Mouse (Mus musculus) hindbrain, postnatal 0 days (tissue): ENCODE data around the gene Hk1. TPM values are rescaled to one million over a fixed set of nuclear protein-coding genes. Genes with fewer than 3 reads are reported as not detected.
A peak's percentile ranks its signal among the peaks of the same experiment; 100 is the strongest.

Experiments used
- ATAC-seq: fragments of 200-750 bp; cut with Nextera tagmentation; 2 replicates; pipeline ENCODE4 v1.8.0; 2017; ENCODE audit warnings: mild to moderate bottlenecking, moderate TSS enrichment, moderate library complexity
- DNase-seq: peaks from one replicate; pipeline ENCODE4 v3.0.0-alpha.2; 2015; ENCODE audit warnings: low spot score
- H3K27ac ChIP-seq: fragments of 300-500 bp; sonication (generic); 2 replicates; pipeline ENCODE4 v1.5.1; 2014; ENCODE audit warnings: mild to moderate bottlenecking
- H3K27me3 ChIP-seq: fragments of 300-500 bp; sonication (generic); 2 replicates; pipeline ENCODE4 v1.6.1; 2014; ENCODE audit warnings: low read length, mixed read lengths; ENCODE audit not compliant: insufficient read depth
- H3K36me3 ChIP-seq: fragments of 300-500 bp; sonication (generic); 2 replicates; pipeline ENCODE4 v1.6.1; 2014; ENCODE audit warnings: low read length, mixed read lengths; ENCODE audit not compliant: insufficient read depth
- H3K4me1 ChIP-seq: fragments of 300-500 bp; sonication (generic); 2 replicates; pipeline ENCODE4 v1.6.1; 2014; ENCODE audit warnings: antibody characterized with exemption, low read length, mixed read lengths; ENCODE audit not compliant: insufficient read depth
- H3K4me2 ChIP-seq: fragments of 300-500 bp; sonication (generic); 2 replicates; pipeline ENCODE4 v1.6.1; 2014; ENCODE audit warnings: low read depth, mild to moderate bottlenecking, low read length, moderate library complexity, mixed read lengths
- H3K4me3 ChIP-seq: fragments of 300-500 bp; sonication (generic); 2 replicates; pipeline ENCODE4 v1.5.1; 2014; ENCODE audit warnings: low read length
- H3K9ac ChIP-seq: fragments of 300-500 bp; sonication (generic); replicated peaks from 2 replicates; pipeline ENCODE4 v1.6.1; 2014; ENCODE audit warnings: mild to moderate bottlenecking, low read length, moderate library complexity, mixed read lengths
- H3K9me3 ChIP-seq: fragments of 300-500 bp; sonication (generic); 2 replicates; pipeline ENCODE4 v1.6.1; 2016; ENCODE audit warnings: low read length, mixed read lengths
- CTCF ChIP-seq: IDR thresholded peaks from 2 replicates; pipeline ENCODE4 v1.5.1; 2016; ENCODE audit warnings: antibody characterized with exemption, control low read depth, low read depth
- WGBS: fragments of 180-500 bp; shearing (Covaris S2); extraction: QIAGEN DNeasy Blood & Tissue Kit; methylation state at CpG from one replicate; pipeline ENCODE4 v1.1.7; 2014; 5-methylcytosine and 5-hydroxymethylcytosine counted together
- polyA plus RNA-seq: library from polyadenylated mRNA; unstranded; fragments of >200 nt; fragmentation: Nextera tagmentation; extraction: Ambion mirVana; gene quantifications from 2 replicates; pipeline ENCODE4 v1.2.1, GENCODE M21; 2015
- total RNA-seq: library from RNA; depleted of rRNA; stranded (reverse); fragments of >200 nt; gene quantifications from 2 replicates; pipeline ENCODE4 v1.2.3, GENCODE M21; 2014

Hk1 gene
- total and polyA plus RNA-seq, 2 experiments from 2014 or later: 99.6 to 144 TPM

DNA sequence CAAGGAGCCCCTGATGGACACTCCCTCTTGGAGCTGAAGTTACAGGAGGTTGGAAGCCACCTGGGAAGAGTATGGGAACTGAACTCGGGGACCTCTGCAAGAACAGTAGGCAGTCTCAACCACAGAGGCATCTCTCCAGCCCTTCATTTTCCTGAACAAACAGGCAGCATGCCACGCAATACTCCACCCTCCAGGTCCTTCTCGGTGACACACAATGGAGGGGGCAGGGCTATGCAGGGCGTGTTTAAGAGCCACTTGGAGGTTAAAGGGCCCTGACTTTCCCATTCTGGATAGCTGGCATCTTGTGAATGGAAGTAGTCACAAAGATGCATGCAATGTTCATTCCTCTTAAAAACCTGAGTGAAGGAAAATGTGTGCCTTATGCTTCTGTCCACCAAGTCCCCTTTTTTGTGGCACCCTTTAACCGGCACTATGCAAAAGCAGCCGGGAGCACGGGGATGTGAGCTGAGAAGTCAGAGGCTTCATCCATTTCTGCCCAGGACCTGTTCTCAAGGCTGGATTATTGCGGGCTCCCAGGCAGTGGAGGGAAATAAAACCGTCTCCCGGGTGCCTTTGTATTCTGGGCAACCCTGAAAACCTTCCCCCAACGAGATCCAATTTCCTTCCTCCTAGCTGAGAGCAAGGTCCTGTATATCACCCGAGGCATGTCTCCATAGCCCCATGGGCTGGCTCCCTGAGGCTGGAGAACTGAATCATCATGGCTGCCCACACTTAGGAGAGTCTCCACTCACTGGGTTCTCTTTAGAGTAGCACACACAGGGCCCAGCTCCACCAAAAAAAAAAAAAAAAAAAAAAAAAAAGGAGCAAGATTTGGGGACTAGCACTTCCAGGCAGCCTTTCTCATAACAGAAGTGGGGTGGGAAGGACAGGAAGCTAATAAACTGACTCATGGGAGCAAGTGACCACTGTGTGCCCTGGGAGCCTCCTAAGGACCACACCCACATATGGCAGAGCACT, 42.8 kb downstream of the Hk1 start:
- no peaks in the 10 kb centered on the region for H3K9me3 ChIP-seq
- H3K27me3 ChIP-seq: no peaks in the 10 kb centered on the region
- peak overlapping the region; percentile 11; the same call in 1 of the 2 replicates for H3K4me2 ChIP-seq
- H3K36me3 ChIP-seq: no peaks in the 10 kb centered on the region
- no peak for DNase-seq
- 26% methylated on average over 12 of the region's 12 CpGs for WGBS
- no peak for TF ChIP-seq CTCF
- H3K4me1 ChIP-seq: peaks cover 16% of the 10 kb centered on the region; the same call in 1 of the 2 replicates
- ATAC-seq: no peak
- no peak overlapping the region for H3K9ac ChIP-seq
- H3K4me3 ChIP-seq: no peak overlapping the region
- H3K27ac ChIP-seq: no peak overlapping the region

DNA sequence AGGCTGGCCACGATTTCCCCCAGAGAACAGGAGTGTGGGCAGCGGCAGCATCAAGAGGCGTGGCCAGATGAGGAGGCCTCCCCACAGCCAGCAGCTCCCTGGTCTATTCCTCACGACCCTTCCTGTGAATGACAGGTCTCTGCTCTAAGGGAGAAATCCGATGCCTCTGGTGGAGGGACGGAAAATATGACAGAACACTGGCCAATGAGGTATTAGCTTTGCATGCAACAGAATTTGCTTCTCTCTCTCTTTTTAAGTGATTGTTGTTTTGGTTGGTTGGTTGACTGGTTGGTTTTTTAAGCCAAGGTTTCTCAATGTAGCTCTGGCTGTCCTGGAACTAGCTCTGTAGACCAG, 44.3 kb downstream of the Hk1 start:
- WGBS: 21% methylated on average over 6 of the region's 6 CpGs
- no peak overlapping the region for H3K9ac ChIP-seq
- H3K4me1 ChIP-seq: peaks cover 11% of the 10 kb centered on the region; the same call in 1 of the 2 replicates
- no peaks in the 10 kb centered on the region for H3K9me3 ChIP-seq
- TF ChIP-seq CTCF: peak; percentile 34
- H3K4me3 ChIP-seq: no peak overlapping the region
- no peaks in the 10 kb centered on the region for H3K36me3 ChIP-seq
- no peak overlapping the region for H3K27ac ChIP-seq
- DNase-seq (peak; percentile 37), ATAC-seq (no peak)
- H3K4me2 ChIP-seq: peak overlapping the region; percentile 2; the same call in 1 of the 2 replicates
- no peaks in the 10 kb centered on the region for H3K27me3 ChIP-seq

DNA sequence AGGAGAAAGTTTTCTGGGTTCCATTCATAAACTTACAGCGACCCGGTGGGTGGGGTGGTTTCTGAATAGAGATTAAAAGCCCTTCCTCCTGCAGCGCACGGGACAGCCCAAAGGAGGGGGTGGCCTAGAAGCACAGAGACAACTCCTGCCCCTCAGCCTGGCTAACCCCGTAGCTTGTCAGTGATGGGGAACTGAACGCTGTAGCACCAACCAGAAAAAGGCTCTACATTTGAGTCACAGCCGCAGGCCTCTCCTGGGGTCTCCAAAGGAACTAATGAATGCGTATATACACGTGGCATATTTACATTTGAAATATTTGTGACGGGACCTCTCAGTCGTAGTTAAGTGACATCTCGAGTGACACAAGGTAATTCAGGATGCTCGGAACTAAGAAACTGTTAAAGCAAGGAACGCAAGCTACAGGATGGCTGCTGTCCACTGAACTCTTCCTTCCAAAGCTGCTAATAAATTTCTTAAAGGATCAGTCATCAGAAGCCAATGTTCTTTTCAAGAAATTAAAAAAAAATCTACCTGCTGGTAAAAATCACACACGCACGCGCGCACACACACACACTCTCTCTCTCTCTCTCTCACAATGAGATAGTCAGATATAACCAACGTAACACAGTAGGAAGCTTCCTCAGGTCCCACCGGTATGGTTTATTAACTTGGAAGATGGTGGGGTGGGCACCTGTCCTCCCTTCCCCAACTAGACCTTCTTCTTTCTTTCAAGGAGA, 44.9 kb downstream of the Hk1 start:
- Histone ChIP-seq H3K4me2 (peak overlapping the region; percentile 2; the same call in 1 of the 2 replicates), H3K36me3 (no peaks in the 10 kb centered on the region), H3K4me3 (no peak overlapping the region), H3K9ac (no peak overlapping the region), H3K9me3 (no peaks in the 10 kb centered on the region), H3K27me3 (no peaks in the 10 kb centered on the region), H3K27ac (no peak overlapping the region), H3K4me1 (peaks cover 11% of the 10 kb centered on the region; the same call in 1 of the 2 replicates)
- no peak for DNase-seq
- WGBS: 47% methylated on average over 20 of the region's 20 CpGs
- ATAC-seq: no peak
- no peak for TF ChIP-seq CTCF

DNA sequence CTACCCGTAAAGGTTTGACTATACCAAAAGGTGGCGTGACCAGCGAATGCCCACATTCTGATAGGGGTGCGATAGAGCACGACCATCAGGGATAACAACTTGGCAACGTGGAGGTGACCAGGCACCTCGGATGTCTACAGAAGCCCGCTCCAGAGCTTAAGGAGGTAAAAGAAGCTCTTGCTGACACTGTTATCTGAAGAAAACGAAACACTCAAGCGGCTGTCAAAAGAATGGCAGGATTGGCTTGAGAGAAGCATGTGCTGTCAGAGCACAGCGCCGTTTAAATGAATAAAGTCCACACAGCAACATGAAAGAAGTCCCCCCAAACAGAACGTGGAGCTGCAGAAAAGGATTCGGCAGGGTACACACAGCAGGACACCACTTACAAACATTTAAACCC, 46.4 kb downstream of the Hk1 start:
- H3K4me3 ChIP-seq: no peak overlapping the region
- no peak overlapping the region; the same call in 1 of the 2 replicates for H3K4me2 ChIP-seq
- ATAC-seq (no peak), DNase-seq (no peak)
- no peak overlapping the region for H3K9ac ChIP-seq
- 73% methylated on average over 14 of the region's 14 CpGs for WGBS
- no peak overlapping the region for H3K27ac ChIP-seq
- H3K36me3 ChIP-seq: no peaks in the 10 kb centered on the region
- no peaks in the 10 kb centered on the region for H3K9me3 ChIP-seq
- no peaks in the 10 kb centered on the region for H3K27me3 ChIP-seq
- peaks cover 5% of the 10 kb centered on the region; the same call in 1 of the 2 replicates for H3K4me1 ChIP-seq
- no peak for TF ChIP-seq CTCF

DNA sequence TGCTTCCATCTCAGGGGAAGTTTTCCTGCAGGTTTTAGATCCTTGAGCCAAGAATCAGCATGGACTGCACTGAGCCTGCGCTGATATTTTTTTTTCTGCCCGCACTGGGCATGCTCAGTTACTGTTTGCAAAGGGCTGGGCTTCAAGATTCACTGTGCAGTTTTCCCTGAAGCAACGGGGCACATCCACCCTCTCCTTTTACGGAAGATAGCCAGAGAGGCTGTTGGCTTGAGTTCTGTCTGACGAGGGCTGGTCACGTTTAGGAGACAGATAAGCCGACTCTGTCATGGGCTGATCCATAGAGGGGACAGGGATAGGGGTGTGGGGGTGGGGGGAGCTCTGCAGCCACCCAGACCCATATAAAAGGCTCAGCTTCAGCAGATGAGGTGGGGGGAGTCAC, 47.2 kb downstream of the Hk1 start:
- H3K4me2 ChIP-seq: peak overlapping the region; percentile 42
- peaks cover 3% of the 10 kb centered on the region; the same call in 1 of the 2 replicates for H3K4me1 ChIP-seq
- TF ChIP-seq CTCF: no peak
- H3K4me3 ChIP-seq: 0 out of 2 replicates have a peak overlapping the region, but pooled peaks have one; percentile 4
- peak; percentile 69 for ATAC-seq
- H3K9ac ChIP-seq: 0 out of 2 replicates have a peak overlapping the region, but pooled peaks have one; percentile 19
- no peaks in the 10 kb centered on the region for H3K9me3 ChIP-seq
- H3K27me3 ChIP-seq: no peaks in the 10 kb centered on the region
- H3K36me3 ChIP-seq: no peaks in the 10 kb centered on the region
- peak overlapping the region; percentile 38; the same call in 1 of the 2 replicates for H3K27ac ChIP-seq
- WGBS: 47% methylated on average over 7 of the region's 7 CpGs
- DNase-seq: peak; percentile 73

DNA sequence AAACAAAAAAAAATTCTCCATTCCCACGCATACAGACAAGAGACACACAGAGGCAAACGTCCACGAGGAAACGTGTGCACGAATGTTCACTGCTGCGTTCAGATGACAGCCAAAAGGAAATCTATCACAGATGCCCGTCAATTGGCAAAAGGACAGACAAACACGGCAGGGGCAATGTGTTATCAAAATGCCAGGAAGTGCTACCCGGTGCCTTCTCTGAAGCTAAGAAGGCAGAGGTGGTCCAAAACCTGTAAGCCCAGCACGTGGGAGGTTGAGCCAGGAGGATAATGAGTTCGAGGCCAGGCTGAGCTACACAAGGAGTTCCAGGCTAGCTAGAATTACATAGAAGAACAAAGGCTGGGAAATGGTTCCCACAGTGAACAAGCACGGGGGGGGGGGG, 47.9 kb downstream of the Hk1 start:
- ATAC-seq (no peak), DNase-seq (no peak)
- no peak for TF ChIP-seq CTCF
- no peak overlapping the region for H3K4me3 ChIP-seq
- H3K27me3 ChIP-seq: no peaks in the 10 kb centered on the region
- H3K9me3 ChIP-seq: no peaks in the 10 kb centered on the region
- 81% methylated on average over 11 of the region's 12 CpGs for WGBS
- H3K27ac ChIP-seq: no peak overlapping the region
- H3K4me1 ChIP-seq: peaks cover 3% of the 10 kb centered on the region; the same call in 1 of the 2 replicates
- H3K4me2 ChIP-seq: no peak overlapping the region
- H3K36me3 ChIP-seq: no peaks in the 10 kb centered on the region
- no peak overlapping the region for H3K9ac ChIP-seq
